Mouse (Mus musculus): ENCODE results near the gene Slc16a7.

Gene Slc16a7

GRCm38 (mm10) chr10:125184146-125184545 is 205.1 kb downstream of the Slc16a7 start:
- no peak for DNase-seq (ENCODE audit: low read depth)

GRCm38 (mm10) chr10:125182545-125182944 is 206.7 kb downstream of the Slc16a7 start:
- DNase-seq (ENCODE audit: low read depth), result no peak

- DNase-seq (ENCODE audit: low read depth), result no peak
Measured at GRCm38 (mm10) chr10:125177782-125178181, 211.5 kb downstream of the Slc16a7 start.

GRCm38 (mm10) chr10:125175013-125175650 is 214.1 kb downstream of the Slc16a7 start:
- no peak for DNase-seq (ENCODE audit: low read depth)

GRCm38 (mm10) chr10:125171625-125172024 is 217.6 kb downstream of the Slc16a7 start:
- no peak for DNase-seq (ENCODE audit: low read depth)

DNA sequence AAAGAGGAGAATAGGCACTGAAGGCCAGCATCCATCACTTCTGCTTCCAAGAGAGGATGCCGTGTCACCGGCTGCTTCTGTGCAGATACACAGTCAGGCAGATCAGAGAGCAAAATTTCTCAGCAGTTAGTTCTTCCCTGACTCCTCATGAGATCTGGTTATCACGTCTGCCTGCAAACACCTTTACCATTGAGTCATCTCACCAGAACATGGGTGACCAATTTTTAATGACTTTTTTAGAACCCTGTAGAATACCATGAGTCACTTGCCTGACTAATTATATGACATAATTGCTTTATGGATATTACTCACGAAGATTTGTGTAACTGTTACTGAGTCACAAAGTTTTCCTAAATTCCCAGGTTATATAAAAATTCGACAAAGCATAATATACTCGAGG is 218.1 kb downstream of the Slc16a7 start:
- DNase-seq (ENCODE audit: low read depth), result no peak
